Mouse (Mus musculus): ENCODE results near the gene Nubp1.

Nubp1 gene

DNA sequence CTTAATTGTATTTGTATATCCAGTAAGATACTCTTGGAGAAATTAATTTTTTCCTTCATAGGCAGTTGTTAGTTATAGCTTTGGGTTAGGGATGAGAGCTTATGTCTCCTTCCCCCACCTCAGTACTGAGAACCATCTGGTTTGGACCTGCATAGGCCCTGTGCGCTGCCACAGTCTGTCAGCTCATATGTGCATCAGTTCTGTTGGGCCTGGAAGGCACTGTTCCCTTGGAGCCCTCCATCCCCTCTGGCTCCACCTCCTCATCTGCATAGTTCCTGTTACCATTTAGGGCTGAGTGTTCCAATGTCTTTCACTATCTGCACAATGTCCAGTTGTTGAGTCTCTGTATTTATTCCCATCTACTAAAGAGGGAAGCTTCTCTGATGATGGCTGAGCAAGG lies 56.5 kb downstream of the Nubp1 start:
- no peak for DNase-seq

DNA sequence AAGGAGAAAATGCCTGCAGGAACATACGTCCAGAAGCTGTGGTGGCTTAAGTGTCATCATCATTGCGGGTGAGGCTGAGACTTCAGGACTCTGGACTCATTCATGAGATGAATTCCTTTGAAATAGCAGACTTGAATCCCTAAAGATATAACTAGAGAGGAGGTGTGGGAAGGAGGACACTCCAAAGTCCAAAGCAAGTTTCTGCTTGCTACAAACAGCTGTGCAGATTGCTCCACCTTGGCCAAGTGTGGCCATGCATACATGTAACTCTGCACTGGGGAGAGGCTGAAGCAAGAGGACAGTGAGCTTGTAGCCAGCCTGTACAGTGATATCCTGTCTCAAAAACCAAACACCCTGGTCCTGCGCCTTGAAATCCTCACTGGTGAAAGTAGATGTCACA lies 60.2 kb downstream of the Nubp1 start:
- DNase-seq = no peak
